Mouse (Mus musculus): Measurements from ENCODE around the gene Mdfic.

- TF ChIP-seq CTCF (IDR thresholded peaks at IDR 0.05; ENCODE audit: insufficient read depth, low read length) (no peak), POLR2A (IDR thresholded peaks at IDR 0.05; ENCODE audit: borderline replicate concordance, extremely low read depth, low read depth, low read length) (no peak)
Observed at GRCm38 (mm10) chr6:15843295-15843694, 122.8 kb downstream of the Mdfic start.

All from lung, adult 2 months (tissue).